Mouse (Mus musculus) limb, embryonic 15.5 days (tissue): Measurements from ENCODE around the gene Tmem242. TPM values are rescaled to one million over a fixed set of nuclear protein-coding genes. Genes with fewer than 3 reads are reported as not detected.
A peak's percentile ranks its signal among the peaks of the same experiment; 100 is the strongest.

Experiments
- ATAC-seq: fragments of 200-750 bp; cut with Nextera tagmentation; 2 replicates; pipeline ENCODE4 v1.8.0; 2017; ENCODE audit warnings: low read depth, moderate TSS enrichment; ENCODE audit not compliant: insufficient number of reproducible peaks, low FRiP score, low TSS enrichment
- H3K27ac ChIP-seq: fragments of 300-500 bp; sonication (generic); 2 replicates; pipeline ENCODE4 v1.5.1; 2015; ENCODE audit warnings: moderate library complexity, mild to moderate bottlenecking, inconsistent platforms
- H3K27me3 ChIP-seq: fragments of 300-500 bp; sonication (generic); 2 replicates; pipeline ENCODE4 v1.6.1; 2015; ENCODE audit warnings: inconsistent platforms
- H3K36me3 ChIP-seq: fragments of 300-500 bp; sonication (generic); 2 replicates; pipeline ENCODE4 v1.6.1; 2015; ENCODE audit warnings: inconsistent platforms
- H3K4me1 ChIP-seq: fragments of 300-500 bp; sonication (generic); 2 replicates; pipeline ENCODE4 v1.6.1; 2015; ENCODE audit warnings: inconsistent platforms
- H3K4me2 ChIP-seq: fragments of 300-500 bp; sonication (generic); 2 replicates; pipeline ENCODE4 v1.6.1; 2015; ENCODE audit warnings: mild to moderate bottlenecking, inconsistent platforms
- H3K4me3 ChIP-seq: fragments of 300-500 bp; sonication (generic); 2 replicates; pipeline ENCODE4 v1.5.1; 2015; ENCODE audit warnings: mild to moderate bottlenecking, inconsistent platforms
- H3K9ac ChIP-seq: fragments of 300-500 bp; sonication (generic); 2 replicates; pipeline ENCODE4 v1.6.1; 2015; ENCODE audit warnings: inconsistent platforms
- H3K9me3 ChIP-seq: fragments of 300-500 bp; sonication (generic); 2 replicates; pipeline ENCODE4 v1.6.1; 2016; ENCODE audit warnings: inconsistent platforms
- WGBS: fragments of 180-500 bp; shearing (Covaris S2); methylation state at CpG from one replicate; pipeline ENCODE4 v1.1.7; 2015; 5-methylcytosine and 5-hydroxymethylcytosine counted together
- polyA plus RNA-seq: library from polyadenylated mRNA; unstranded; fragments of >200 nt; fragmentation: Nextera tagmentation; extraction: Ambion mirVana; gene quantifications from 2 replicates; pipeline ENCODE4 v1.2.1, GENCODE M21; 2015

The Tmem242 gene
- polyA plus RNA-seq = 94.6 and 116 TPM in 2 replicates

- Histone ChIP-seq H3K9me3 (no peaks in the 10 kb centered on the region), H3K9ac (peak within 1 kb of the TSS; percentile 82), H3K4me3 (peak within 1 kb of the TSS; percentile 69), H3K36me3 (no peaks in the 10 kb centered on the region), H3K27me3 (no peaks in the 10 kb centered on the region), H3K4me1 (peaks cover 10% of the 10 kb centered on the region), H3K4me2 (peak within 1 kb of the TSS; percentile 58), H3K27ac (peak within 1 kb of the TSS; percentile 86)
- peak; percentile 84 for ATAC-seq
- WGBS = under 1% methylated on average over 27 of the region's 27 CpGs
Measured at GRCm38 (mm10) chr17:5440159-5440971, at the start of gene Tmem242. Tmem242 (minus strand) TSS chr17:5440259.

DNA sequence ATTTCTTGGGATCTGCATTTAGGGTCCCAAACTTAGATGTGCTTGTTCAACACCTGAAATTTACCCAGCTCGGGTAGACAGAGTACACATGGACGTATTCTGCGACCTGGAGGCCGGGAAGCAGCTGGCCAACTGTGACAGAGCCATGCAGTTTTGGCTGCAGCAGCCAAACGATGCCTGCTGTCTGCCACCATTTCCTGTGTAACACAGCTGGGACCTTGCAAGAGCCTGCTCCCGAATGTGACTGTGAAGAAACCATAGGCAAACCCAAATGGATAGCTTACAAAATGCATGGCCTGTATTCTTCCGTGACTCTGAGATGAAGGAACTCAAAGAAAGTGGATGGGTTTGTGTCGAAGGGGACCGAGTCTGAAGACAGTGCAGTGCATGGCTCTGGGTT lies 48.1 kb upstream of the Tmem242 start:
- Histone ChIP-seq H3K4me2 (no peak overlapping the region), H3K4me1 (peaks cover 6% of the 10 kb centered on the region), H3K27ac (no peak overlapping the region), H3K27me3 (no peaks in the 10 kb centered on the region), H3K4me3 (no peak overlapping the region), H3K9ac (no peak overlapping the region), H3K9me3 (no peaks in the 10 kb centered on the region), H3K36me3 (no peaks in the 10 kb centered on the region)
- 53% methylated on average over 9 of the region's 9 CpGs for WGBS
- no peak for ATAC-seq

- H3K27ac ChIP-seq = no peak overlapping the region
- H3K27me3 ChIP-seq = no peaks in the 10 kb centered on the region
- H3K9me3 ChIP-seq = no peaks in the 10 kb centered on the region
- ATAC-seq = no peak
- no peaks in the 10 kb centered on the region for H3K4me1 ChIP-seq
- H3K4me3 ChIP-seq = no peak overlapping the region
- no peaks in the 10 kb centered on the region for H3K36me3 ChIP-seq
- WGBS = 97% methylated on average over 1 of the region's 1 CpGs
- H3K9ac ChIP-seq = no peak overlapping the region
- H3K4me2 ChIP-seq = no peak overlapping the region
Measured at GRCm38 (mm10) chr17:5484663-5485062, 44.6 kb upstream of the Tmem242 start.

GRCm38 (mm10) chr17:5483456-5483855 lies 43.4 kb upstream of the Tmem242 start:
- ATAC-seq = no peak
- no peaks in the 10 kb centered on the region for H3K27me3 ChIP-seq
- H3K27ac ChIP-seq = no peak overlapping the region
- H3K4me1 ChIP-seq = no peaks in the 10 kb centered on the region
- H3K4me3 ChIP-seq = no peak overlapping the region
- no peak overlapping the region for H3K9ac ChIP-seq
- H3K9me3 ChIP-seq = no peaks in the 10 kb centered on the region
- no peaks in the 10 kb centered on the region for H3K36me3 ChIP-seq
- H3K4me2 ChIP-seq = no peak overlapping the region
- 58% methylated on average over 4 of the region's 4 CpGs for WGBS

GRCm38 (mm10) chr17:5475960-5476725 lies 36.1 kb upstream of the Tmem242 start:
- 60% methylated on average over 14 of the region's 14 CpGs for WGBS
- Histone ChIP-seq H3K4me3 (no peak overlapping the region), H3K36me3 (no peaks in the 10 kb centered on the region), H3K9ac (no peak overlapping the region), H3K27me3 (no peaks in the 10 kb centered on the region), H3K4me2 (no peak overlapping the region), H3K4me1 (no peaks in the 10 kb centered on the region), H3K9me3 (no peaks in the 10 kb centered on the region), H3K27ac (no peak overlapping the region)
- no peak for ATAC-seq

DNA sequence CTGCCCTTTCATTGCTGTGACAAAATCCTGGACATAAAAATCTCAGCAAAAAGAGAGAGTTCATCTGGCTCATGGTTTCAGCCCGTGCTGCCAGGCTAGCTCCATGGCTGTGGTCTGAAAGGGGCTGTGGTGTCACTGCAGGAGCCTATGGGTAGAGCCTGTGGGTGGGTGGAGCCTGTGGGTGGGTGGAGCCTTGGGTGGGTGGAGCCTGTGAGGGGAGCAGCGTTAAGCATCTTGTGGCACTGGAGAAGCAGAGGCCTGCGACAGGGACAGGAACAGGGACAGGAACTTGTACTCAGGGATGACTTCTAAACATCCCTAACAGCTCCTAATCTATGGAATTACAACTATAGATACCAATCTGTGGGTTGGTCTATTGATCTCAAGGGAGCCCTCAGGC lies 32.2 kb upstream of the Tmem242 start:
- H3K9ac ChIP-seq = no peak overlapping the region
- no peaks in the 10 kb centered on the region for H3K27me3 ChIP-seq
- no peak for ATAC-seq
- WGBS = 39% methylated on average over 3 of the region's 3 CpGs
- H3K27ac ChIP-seq = no peak overlapping the region
- no peak overlapping the region for H3K4me2 ChIP-seq
- H3K4me1 ChIP-seq = no peaks in the 10 kb centered on the region
- no peaks in the 10 kb centered on the region for H3K36me3 ChIP-seq
- no peaks in the 10 kb centered on the region for H3K9me3 ChIP-seq
- no peak overlapping the region for H3K4me3 ChIP-seq

- no peak overlapping the region for H3K9ac ChIP-seq
- no peaks in the 10 kb centered on the region for H3K36me3 ChIP-seq
- no peak overlapping the region for H3K4me3 ChIP-seq
- no peak for ATAC-seq
- H3K4me1 ChIP-seq = no peaks in the 10 kb centered on the region
- H3K4me2 ChIP-seq = no peak overlapping the region
- no peaks in the 10 kb centered on the region for H3K27me3 ChIP-seq
- H3K27ac ChIP-seq = no peak overlapping the region
- 45% methylated on average over 4 of the region's 4 CpGs for WGBS
- H3K9me3 ChIP-seq = no peaks in the 10 kb centered on the region
Measured at GRCm38 (mm10) chr17:5467177-5467576, 27.1 kb upstream of the Tmem242 start.

DNA sequence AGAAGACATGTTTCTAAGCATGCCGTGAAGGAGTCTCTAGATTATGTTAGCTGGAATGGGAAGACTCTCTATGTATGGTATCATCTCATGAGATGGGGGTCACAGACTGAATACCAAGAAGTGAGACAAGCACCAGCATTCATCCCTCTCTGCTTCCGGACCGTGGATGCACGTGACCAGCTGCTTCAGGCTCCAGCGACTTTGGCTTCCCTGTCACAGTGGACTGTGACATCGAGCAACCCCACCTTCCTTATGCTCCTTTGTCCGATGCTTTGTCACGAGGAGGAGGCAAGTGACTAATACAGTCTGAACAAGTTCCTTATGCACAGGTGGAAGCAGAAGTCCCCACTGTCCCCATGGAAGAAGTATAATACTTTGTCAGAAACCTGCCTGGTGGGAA lies 26.7 kb upstream of the Tmem242 start:
- Histone ChIP-seq H3K36me3 (no peaks in the 10 kb centered on the region), H3K4me2 (no peak overlapping the region), H3K4me1 (no peaks in the 10 kb centered on the region), H3K9me3 (no peaks in the 10 kb centered on the region), H3K27ac (no peak overlapping the region), H3K4me3 (no peak overlapping the region), H3K27me3 (no peaks in the 10 kb centered on the region), H3K9ac (no peak overlapping the region)
- WGBS = 82% methylated on average over 8 of the region's 8 CpGs
- no peak for ATAC-seq

DNA sequence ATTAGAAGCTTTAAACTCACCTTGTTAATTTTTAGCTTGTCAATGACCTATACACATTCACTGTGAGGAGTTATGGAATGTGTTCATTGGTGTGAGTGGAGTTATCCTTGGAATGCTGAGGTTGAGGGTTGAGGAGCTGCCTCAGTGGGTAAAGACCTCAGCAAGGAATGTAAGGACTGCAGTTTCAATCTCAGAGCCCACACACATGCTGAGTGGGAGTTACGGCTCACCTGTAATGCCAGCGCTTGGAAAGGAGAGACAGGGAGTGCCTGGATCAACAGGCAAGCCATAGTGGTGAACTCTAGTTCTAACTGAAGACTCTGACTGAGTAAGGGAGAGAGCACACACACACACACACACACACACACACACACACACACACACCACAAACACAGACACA lies 23.9 kb upstream of the Tmem242 start:
- Histone ChIP-seq H3K27ac (no peak overlapping the region), H3K27me3 (no peaks in the 10 kb centered on the region), H3K4me3 (no peak overlapping the region), H3K4me1 (no peaks in the 10 kb centered on the region), H3K36me3 (no peaks in the 10 kb centered on the region), H3K9ac (no peak overlapping the region), H3K4me2 (no peak overlapping the region), H3K9me3 (no peaks in the 10 kb centered on the region)
- no peak for ATAC-seq
- WGBS = 78% methylated on average over 2 of the region's 2 CpGs

GRCm38 (mm10) chr17:5453657-5454056 lies 13.6 kb upstream of the Tmem242 start:
- H3K9me3 ChIP-seq = no peaks in the 10 kb centered on the region
- 0 out of 2 replicates have a peak, but pooled peaks cover 4% of the 10 kb centered on the region for H3K27me3 ChIP-seq
- no peaks in the 10 kb centered on the region for H3K4me1 ChIP-seq
- WGBS = 79% methylated on average over 4 of the region's 4 CpGs
- ATAC-seq = no peak
- H3K36me3 ChIP-seq = no peaks in the 10 kb centered on the region
- no peak overlapping the region for H3K4me2 ChIP-seq
- H3K9ac ChIP-seq = no peak overlapping the region
- no peak overlapping the region for H3K27ac ChIP-seq
- no peak overlapping the region for H3K4me3 ChIP-seq

- no peaks in the 10 kb centered on the region for H3K27me3 ChIP-seq
- H3K4me3 ChIP-seq = no peak overlapping the region
- H3K4me1 ChIP-seq = peaks cover 10% of the 10 kb centered on the region
- no peak overlapping the region for H3K4me2 ChIP-seq
- no peaks in the 10 kb centered on the region for H3K9me3 ChIP-seq
- no peak overlapping the region for H3K27ac ChIP-seq
- 46% methylated on average over 5 of the region's 5 CpGs for WGBS
- H3K9ac ChIP-seq = no peak overlapping the region
- no peaks in the 10 kb centered on the region for H3K36me3 ChIP-seq
- ATAC-seq = no peak
Measured at GRCm38 (mm10) chr17:5443751-5444150, 3.7 kb upstream of the Tmem242 start.

GRCm38 (mm10) chr17:5443260-5443659 lies 3.2 kb upstream of the Tmem242 start:
- no peak overlapping the region for H3K4me3 ChIP-seq
- H3K4me1 ChIP-seq = peaks cover 10% of the 10 kb centered on the region
- no peak overlapping the region for H3K27ac ChIP-seq
- no peak overlapping the region for H3K4me2 ChIP-seq
- H3K36me3 ChIP-seq = no peaks in the 10 kb centered on the region
- no peaks in the 10 kb centered on the region for H3K9me3 ChIP-seq
- WGBS = 35% methylated on average over 3 of the region's 3 CpGs
- no peak overlapping the region for H3K9ac ChIP-seq
- no peaks in the 10 kb centered on the region for H3K27me3 ChIP-seq
- ATAC-seq = no peak
